Mouse (Mus musculus): ENCODE measurements at regions not wholly inside any gene's neighbourhood (a gene's known extent, or its start where the extent isn't known, plus 50 kb on each side); places are given as distances from the start of the nearest gene placed in this dataset.
A peak's percentile ranks its signal among the peaks of the same experiment; 100 is the strongest.

GRCm38 (mm10) chr12:9368682-9369081, 201.2 kb upstream of the Osr1 start:
- H3K36me3 ChIP-seq (ENCODE audit: control insufficient read depth, insufficient read depth, low read length) = no peaks in the 10 kb centered on the region
- H3K9me3 ChIP-seq (ENCODE audit: control insufficient read depth, low read length) = no peaks in the 10 kb centered on the region
- no peak for ATAC-seq (ENCODE audit: low FRiP score, low TSS enrichment)
- no peak overlapping the region for H3K4me3 ChIP-seq (ENCODE audit: low read length)
- no peaks in the 10 kb centered on the region for H3K27me3 ChIP-seq (ENCODE audit: control insufficient read depth, insufficient read depth, low read length)
- no peaks in the 10 kb centered on the region for H3K4me1 ChIP-seq (ENCODE audit: control insufficient read depth, insufficient read depth, low read length)
- no peak overlapping the region for H3K27ac ChIP-seq (ENCODE audit: low read depth, low read length)
- H3K9ac ChIP-seq (ENCODE audit: low read depth, low read length) = no peak overlapping the region
- WGBS = 58% methylated on average over 5 of the region's 5 CpGs
- no peak overlapping the region for H3K4me2 ChIP-seq (replicated peaks; ENCODE audit: low read depth, low read length)

- Histone ChIP-seq H3K27me3 (ENCODE audit: control insufficient read depth, insufficient read depth, low read length) (no peaks in the 10 kb centered on the region), H3K27ac (ENCODE audit: low read depth, low read length) (no peak overlapping the region), H3K4me1 (ENCODE audit: control insufficient read depth, insufficient read depth, low read length) (no peaks in the 10 kb centered on the region), H3K9ac (ENCODE audit: low read depth, low read length) (no peak overlapping the region), H3K9me3 (ENCODE audit: control insufficient read depth, low read length) (no peaks in the 10 kb centered on the region), H3K4me3 (ENCODE audit: low read length) (no peak overlapping the region), H3K36me3 (ENCODE audit: control insufficient read depth, insufficient read depth, low read length) (no peaks in the 10 kb centered on the region), H3K4me2 (replicated peaks; ENCODE audit: low read depth, low read length) (no peak overlapping the region)
- ATAC-seq (ENCODE audit: low FRiP score, low TSS enrichment) = no peak
- 80% methylated on average over 3 of the region's 3 CpGs for WGBS
These were observed 168.0 kb upstream of the Osr1 start for GRCm38 (mm10) chr12:9401956-9402355.

- 65% methylated on average over 7 of the region's 7 CpGs for WGBS
- Histone ChIP-seq H3K27ac (ENCODE audit: low read depth, low read length) (no peak overlapping the region), H3K4me3 (ENCODE audit: low read length) (no peak overlapping the region), H3K9ac (ENCODE audit: low read depth, low read length) (no peak overlapping the region), H3K36me3 (ENCODE audit: control insufficient read depth, insufficient read depth, low read length) (no peaks in the 10 kb centered on the region), H3K4me2 (replicated peaks; ENCODE audit: low read depth, low read length) (no peak overlapping the region), H3K9me3 (ENCODE audit: control insufficient read depth, low read length) (no peaks in the 10 kb centered on the region), H3K4me1 (ENCODE audit: control insufficient read depth, insufficient read depth, low read length) (no peaks in the 10 kb centered on the region), H3K27me3 (ENCODE audit: control insufficient read depth, insufficient read depth, low read length) (no peaks in the 10 kb centered on the region)
- ATAC-seq (ENCODE audit: low FRiP score, low TSS enrichment) = no peak
These were observed 164.9 kb upstream of the Osr1 start for GRCm38 (mm10) chr12:9404981-9405380.

GRCm38 (mm10) chr12:9419311-9419710, 150.6 kb upstream of the Osr1 start:
- no peaks in the 10 kb centered on the region for H3K4me1 ChIP-seq (ENCODE audit: control insufficient read depth, insufficient read depth, low read length)
- no peak overlapping the region for H3K27ac ChIP-seq (ENCODE audit: low read depth, low read length)
- peak; percentile 68 for ATAC-seq (ENCODE audit: low FRiP score, low TSS enrichment)
- no peaks in the 10 kb centered on the region for H3K36me3 ChIP-seq (ENCODE audit: control insufficient read depth, insufficient read depth, low read length)
- no peak overlapping the region for H3K4me3 ChIP-seq (ENCODE audit: low read length)
- H3K9me3 ChIP-seq (ENCODE audit: control insufficient read depth, low read length) = no peaks in the 10 kb centered on the region
- no peak overlapping the region for H3K9ac ChIP-seq (ENCODE audit: low read depth, low read length)
- H3K4me2 ChIP-seq (replicated peaks; ENCODE audit: low read depth, low read length) = no peak overlapping the region
- no peaks in the 10 kb centered on the region for H3K27me3 ChIP-seq (ENCODE audit: control insufficient read depth, insufficient read depth, low read length)
- WGBS = 26% methylated on average over 3 of the region's 3 CpGs

- Histone ChIP-seq H3K9me3 (ENCODE audit: control insufficient read depth, low read length) (no peaks in the 10 kb centered on the region), H3K4me2 (replicated peaks; ENCODE audit: low read depth, low read length) (no peak overlapping the region), H3K9ac (ENCODE audit: low read depth, low read length) (no peak overlapping the region), H3K4me3 (ENCODE audit: low read length) (no peak overlapping the region), H3K27me3 (ENCODE audit: control insufficient read depth, insufficient read depth, low read length) (no peaks in the 10 kb centered on the region), H3K36me3 (ENCODE audit: control insufficient read depth, insufficient read depth, low read length) (no peaks in the 10 kb centered on the region), H3K4me1 (ENCODE audit: control insufficient read depth, insufficient read depth, low read length) (no peaks in the 10 kb centered on the region), H3K27ac (ENCODE audit: low read depth, low read length) (no peak overlapping the region)
- ATAC-seq (ENCODE audit: low FRiP score, low TSS enrichment) = no peak
- WGBS = 80% methylated on average over 3 of the region's 3 CpGs
These were observed 139.3 kb upstream of the Osr1 start for GRCm38 (mm10) chr12:9430656-9431055.

GRCm38 (mm10) chr12:9438575-9439161, 131.2 kb upstream of the Osr1 start:
- Histone ChIP-seq H3K9ac (ENCODE audit: low read depth, low read length) (no peak overlapping the region), H3K4me3 (ENCODE audit: low read length) (no peak overlapping the region), H3K27ac (ENCODE audit: low read depth, low read length) (no peak overlapping the region), H3K36me3 (ENCODE audit: control insufficient read depth, insufficient read depth, low read length) (no peaks in the 10 kb centered on the region), H3K4me1 (ENCODE audit: control insufficient read depth, insufficient read depth, low read length) (no peaks in the 10 kb centered on the region; the same call in 1 of the 2 replicates), H3K9me3 (ENCODE audit: control insufficient read depth, low read length) (no peaks in the 10 kb centered on the region), H3K27me3 (ENCODE audit: control insufficient read depth, insufficient read depth, low read length) (no peaks in the 10 kb centered on the region), H3K4me2 (replicated peaks; ENCODE audit: low read depth, low read length) (0 out of 2 replicates have a peak overlapping the region, but pooled peaks have one; percentile 8)
- WGBS = 11% methylated on average over 9 of the region's 9 CpGs
- ATAC-seq (ENCODE audit: low FRiP score, low TSS enrichment) = no peak

- no peaks in the 10 kb centered on the region for H3K27me3 ChIP-seq (ENCODE audit: control insufficient read depth, insufficient read depth, low read length)
- H3K4me1 ChIP-seq (ENCODE audit: control insufficient read depth, insufficient read depth, low read length) = no peaks in the 10 kb centered on the region
- ATAC-seq (ENCODE audit: low FRiP score, low TSS enrichment) = no peak
- H3K36me3 ChIP-seq (ENCODE audit: control insufficient read depth, insufficient read depth, low read length) = no peaks in the 10 kb centered on the region
- H3K4me2 ChIP-seq (replicated peaks; ENCODE audit: low read depth, low read length) = no peak overlapping the region
- no peak overlapping the region for H3K9ac ChIP-seq (ENCODE audit: low read depth, low read length)
- no peak overlapping the region for H3K4me3 ChIP-seq (ENCODE audit: low read length)
- no peak overlapping the region for H3K27ac ChIP-seq (ENCODE audit: low read depth, low read length)
- WGBS = 10% methylated on average over 3 of the region's 3 CpGs
- no peaks in the 10 kb centered on the region; the same call in 1 of the 2 replicates for H3K9me3 ChIP-seq (ENCODE audit: control insufficient read depth, low read length)
These were observed 119.3 kb upstream of the Osr1 start for GRCm38 (mm10) chr12:9450620-9451019.

GRCm38 (mm10) chr12:9460193-9460592, 109.7 kb upstream of the Osr1 start:
- H3K27ac ChIP-seq (ENCODE audit: low read depth, low read length) = no peak overlapping the region
- H3K4me2 ChIP-seq (replicated peaks; ENCODE audit: low read depth, low read length) = no peak overlapping the region
- H3K9me3 ChIP-seq (ENCODE audit: control insufficient read depth, low read length) = no peaks in the 10 kb centered on the region
- no peaks in the 10 kb centered on the region for H3K36me3 ChIP-seq (ENCODE audit: control insufficient read depth, insufficient read depth, low read length)
- no peak for ATAC-seq (ENCODE audit: low FRiP score, low TSS enrichment)
- no peaks in the 10 kb centered on the region for H3K27me3 ChIP-seq (ENCODE audit: control insufficient read depth, insufficient read depth, low read length)
- H3K4me1 ChIP-seq (ENCODE audit: control insufficient read depth, insufficient read depth, low read length) = no peaks in the 10 kb centered on the region
- 56% methylated on average over 3 of the region's 3 CpGs for WGBS
- no peak overlapping the region for H3K4me3 ChIP-seq (ENCODE audit: low read length)
- no peak overlapping the region for H3K9ac ChIP-seq (ENCODE audit: low read depth, low read length)

GRCm38 (mm10) chr12:9469655-9470470, 100.1 kb upstream of the Osr1 start:
- 76% methylated on average over 3 of the region's 3 CpGs for WGBS

More at GRCm38 (mm10) chr12:9469655-9470470, 100.1 kb upstream of the Osr1 start:
- Histone ChIP-seq H3K9me3 (ENCODE audit: control insufficient read depth, low read length) (no peaks in the 10 kb centered on the region), H3K36me3 (ENCODE audit: control insufficient read depth, insufficient read depth, low read length) (no peaks in the 10 kb centered on the region), H3K4me1 (ENCODE audit: control insufficient read depth, insufficient read depth, low read length) (no peaks in the 10 kb centered on the region), H3K9ac (ENCODE audit: low read depth, low read length) (no peak overlapping the region), H3K27ac (ENCODE audit: low read depth, low read length) (no peak overlapping the region), H3K4me3 (ENCODE audit: low read length) (no peak overlapping the region), H3K4me2 (replicated peaks; ENCODE audit: low read depth, low read length) (no peak overlapping the region), H3K27me3 (ENCODE audit: control insufficient read depth, insufficient read depth, low read length) (no peaks in the 10 kb centered on the region)
- no peak for ATAC-seq (ENCODE audit: low FRiP score, low TSS enrichment)

Data from kidney, embryonic 14.5 days (tissue).